In genomic region chr1:138856101-138856950, GRCm38 (mm10) we compare ENCODE assay signal across 8 mouse cellular contexts. TPM values are rescaled to one million over a fixed set of nuclear protein-coding genes. Genes with fewer than 3 reads are reported as not detected.
A peak's percentile ranks its signal among the peaks of the same experiment; 100 is the strongest.
DNase-seq lines count a peak whose midpoint lies in the region; ATAC-seq lines count a peak whose summit lies in the region.
"Not testable (repeated sequence)": the region's sequence is repeated elsewhere in the genome, so short reads cannot be mapped to it uniquely, and the experiment has no call there.

Gene 2310009B15Rik (minus strand): TSS chr1:138856852.

- not testable (repeated sequence) for H3K27me3 ChIP-seq in hindbrain, embryonic 11.5 days (ENCODE audit: control insufficient read depth, insufficient read depth, low read length)

- peak; percentile 83 for DNase-seq in MN1 (ENCODE audit: low spot score)
- DNase-seq in cerebellum, adult 9-10 months, result peak; percentile 76
- peak; percentile 53 to 78 for DNase-seq in frontal cortex, postnatal 10 days (ENCODE audit: low spot score in 2 of 2)
- peak; percentile 88 for DNase-seq in hindbrain, embryonic 11.5 days (ENCODE audit: low spot score)
- peak; percentile 83 to 89 for DNase-seq in layer of hippocampus, postnatal 14 days (ENCODE audit: low spot score in 2 of 2)
- peak; percentile 78 for DNase-seq in lung, postnatal 10 days
- DNase-seq in ovary, postnatal 36 days (ENCODE audit: low spot score), result peak; percentile 86
- DNase-seq in thymus, postnatal 14 days, result peak; percentile 90

- not testable (repeated sequence) for H3K36me3 ChIP-seq in hindbrain, embryonic 11.5 days (ENCODE audit: control insufficient read depth, insufficient read depth, low read length)

- peak within 1 kb of the TSS; percentile 72 for H3K27ac ChIP-seq in hindbrain, embryonic 11.5 days (ENCODE audit: low read depth, low read length)

- H3K4me1 ChIP-seq in hindbrain, embryonic 11.5 days (replicated peaks; ENCODE audit: control insufficient read depth, insufficient read depth, low read length), result not testable (repeated sequence)

- WGBS in hindbrain, embryonic 11.5 days, result under 1% methylated on average over 21 of the region's 79 CpGs

- H3K4me2 ChIP-seq in hindbrain, embryonic 11.5 days (replicated peaks; ENCODE audit: low read depth, low read length), result 0 out of 2 replicates have a peak within 1 kb of the TSS, but pooled peaks have one; percentile 14

- H3K9me3 ChIP-seq in hindbrain, embryonic 11.5 days (ENCODE audit: control insufficient read depth, low read length), result not testable (repeated sequence)

- H3K9ac ChIP-seq in hindbrain, embryonic 11.5 days (ENCODE audit: low read depth, low read length), result 0 out of 2 replicates have a peak within 1 kb of the TSS, but pooled peaks have one; percentile 11

- H3K4me3 ChIP-seq in hindbrain, embryonic 11.5 days (ENCODE audit: low read depth, low read length), result peak within 1 kb of the TSS; percentile 37

- peak; percentile 100 for ATAC-seq in hindbrain, embryonic 11.5 days (ENCODE audit: low FRiP score)

RNA-seq across cellular contexts. Expression of gene 2310009B15Rik, which starts in this region (rescaled TPM):
- 42.4 and 44.6 TPM in 2 replicates for polyA plus RNA-seq in hindbrain, embryonic 11.5 days (2014; fragmentation: Nextera tagmentation; extraction: Ambion mirVana)
- 10 to 100 TPM; 19.9 to 24.3 TPM for total RNA-seq in layer of hippocampus, postnatal 14 days (2021)

Comparison
In these comparisons a context has a peak if more than half of its experiments do, and no peak if none do; other contexts are left out.
1. Peak in every context shown above with its lines: DNase-seq, ATAC-seq, H3K4me3 ChIP-seq and H3K27ac ChIP-seq.